Mouse (Mus musculus): ENCODE measurements around the gene Cadm4.
"Not testable (repeated sequence)": the region's sequence is repeated elsewhere in the genome, so short reads cannot be mapped to it uniquely, and the experiment has no call there.

Gene Cadm4

DNA sequence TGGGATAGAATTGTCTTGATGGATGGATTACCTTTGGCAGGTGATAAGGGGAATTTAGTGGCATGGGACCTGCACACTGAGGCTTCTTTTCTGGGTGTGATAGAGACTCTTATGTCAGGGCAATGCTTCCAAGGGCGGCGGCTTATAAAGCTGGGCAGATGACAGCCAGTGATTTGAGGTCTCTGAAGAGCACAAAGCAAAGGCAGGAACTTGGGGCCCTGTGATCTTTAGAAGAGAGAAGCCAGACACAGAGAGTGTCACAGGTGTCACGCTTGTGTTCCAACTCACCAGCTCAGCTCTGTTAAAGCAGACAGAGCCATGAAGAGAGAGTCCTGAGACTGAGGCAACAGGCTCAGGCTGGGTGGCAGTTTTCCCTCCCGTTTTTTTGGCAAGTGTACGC, 13.9 kb upstream of the Cadm4 start:
- no peak for DNase-seq (ENCODE audit: low spot score in 2 of 2)

DNA sequence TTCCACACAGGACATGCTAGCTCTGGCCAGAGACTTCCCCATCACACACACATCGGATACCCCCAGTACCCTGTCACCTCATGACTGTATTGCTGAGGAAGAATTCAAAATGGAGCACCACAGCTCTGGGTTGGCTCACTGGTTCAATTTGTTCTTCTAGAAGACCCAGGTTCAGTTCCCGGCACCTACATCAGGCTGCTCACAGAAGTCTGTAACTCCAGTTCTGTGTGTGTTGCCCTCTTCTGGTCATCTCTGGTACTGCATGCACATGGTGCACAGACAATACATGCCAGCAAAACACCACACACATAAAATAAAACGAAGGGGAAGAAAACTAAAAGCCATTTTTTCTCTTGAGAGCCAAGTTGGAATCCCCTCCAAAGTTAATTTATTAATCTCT, 12.7 kb upstream of the Cadm4 start:
- peak in 1 of 2 experiments; percentile 66 for DNase-seq (ENCODE audit: low spot score in 2 of 2)

DNA sequence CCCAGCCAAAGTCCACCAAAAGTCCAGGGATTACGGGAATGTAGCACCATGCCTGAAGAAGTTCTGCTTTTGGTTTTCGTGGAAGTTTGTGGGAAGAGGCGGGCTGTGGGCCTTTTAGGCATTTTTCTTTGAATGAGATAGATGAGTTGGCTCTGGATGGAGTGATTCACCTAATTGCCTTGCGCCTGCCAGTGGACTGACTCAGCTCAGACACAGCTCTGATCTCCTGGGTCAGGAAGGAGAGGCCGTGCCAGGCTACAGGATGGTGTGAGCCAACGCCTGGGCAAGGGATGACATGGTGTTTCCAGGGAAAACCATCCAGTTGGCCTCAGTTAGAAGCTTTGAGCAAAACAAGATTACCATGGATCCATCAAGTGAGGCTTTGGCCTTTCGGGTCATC, 11.5 kb upstream of the Cadm4 start:
- DNase-seq (ENCODE audit: low spot score in 2 of 2), result no peak

DNA sequence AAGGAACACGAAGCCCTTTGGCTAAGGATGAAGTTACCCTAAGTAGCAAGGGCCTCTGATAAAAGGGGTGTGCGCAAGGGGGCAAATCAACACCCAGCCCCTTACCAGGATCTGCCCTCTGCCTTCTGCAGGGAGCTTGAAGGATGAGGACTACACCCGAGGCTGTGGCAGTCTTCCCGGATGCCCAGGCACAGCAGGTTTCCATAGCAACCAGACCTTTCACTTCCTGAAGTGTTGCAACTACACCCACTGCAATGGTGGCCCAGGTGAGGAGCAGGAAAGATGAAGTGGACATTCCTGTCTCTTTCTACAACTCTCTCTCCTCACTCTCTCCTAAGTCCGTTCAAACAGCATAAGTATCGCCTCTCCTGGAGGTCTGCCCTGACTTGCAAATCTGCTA, 9.4 kb upstream of the Cadm4 start:
- no peak for DNase-seq (ENCODE audit: low spot score in 2 of 2)

DNA sequence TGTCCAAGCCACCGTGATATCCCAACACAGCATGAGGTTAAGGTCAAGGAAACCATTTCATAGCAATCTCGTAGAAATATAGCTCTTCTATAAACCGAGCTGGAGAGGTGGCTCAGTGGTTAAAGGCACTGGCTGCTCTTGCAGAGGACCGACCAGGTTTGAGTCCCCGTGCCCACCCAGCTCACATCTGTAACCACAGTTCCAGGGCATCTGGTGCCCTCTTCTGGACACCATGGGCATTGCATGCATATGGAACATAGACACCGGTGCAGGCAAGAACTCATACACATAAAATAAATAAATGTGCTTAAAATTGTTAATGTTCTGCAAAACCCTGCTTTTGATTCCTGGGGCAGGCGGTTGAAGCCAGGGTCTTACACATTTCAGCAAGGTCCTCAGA, 8.9 kb upstream of the Cadm4 start:
- DNase-seq (ENCODE audit: low spot score in 2 of 2), result peak; percentile 32 to 59

DNA sequence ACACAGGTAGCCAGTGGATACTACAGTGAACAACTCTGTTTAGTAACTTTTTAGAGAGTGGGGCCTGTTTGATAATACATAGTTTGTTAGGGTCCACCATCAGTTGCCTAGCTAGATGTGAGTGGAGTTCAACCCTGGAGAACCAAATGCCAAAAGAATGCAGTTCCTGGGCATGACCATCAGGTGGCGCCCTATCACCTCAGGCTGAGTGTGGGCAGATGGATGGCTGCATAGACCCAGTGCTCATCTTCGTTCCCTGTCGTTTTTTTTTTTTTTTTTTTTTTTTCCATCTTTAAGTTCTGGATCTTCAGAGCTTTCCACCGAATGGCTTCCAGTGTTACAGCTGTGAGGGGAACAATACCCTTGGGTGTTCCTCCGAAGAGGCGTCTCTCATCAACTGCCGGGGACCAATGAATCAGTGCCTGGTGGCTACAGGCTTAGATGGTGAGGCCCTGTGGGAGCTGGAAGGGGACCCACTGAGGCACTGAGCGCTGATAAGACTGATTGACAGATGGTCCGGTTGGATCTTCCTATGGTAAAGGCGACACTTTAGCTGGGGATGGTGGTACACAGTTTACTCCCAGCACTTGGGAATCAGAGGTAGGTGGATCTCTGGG, 7.8 kb upstream of the Cadm4 start:
- peak; percentile 43 to 69 for DNase-seq (ENCODE audit: low spot score in 2 of 2)

DNA sequence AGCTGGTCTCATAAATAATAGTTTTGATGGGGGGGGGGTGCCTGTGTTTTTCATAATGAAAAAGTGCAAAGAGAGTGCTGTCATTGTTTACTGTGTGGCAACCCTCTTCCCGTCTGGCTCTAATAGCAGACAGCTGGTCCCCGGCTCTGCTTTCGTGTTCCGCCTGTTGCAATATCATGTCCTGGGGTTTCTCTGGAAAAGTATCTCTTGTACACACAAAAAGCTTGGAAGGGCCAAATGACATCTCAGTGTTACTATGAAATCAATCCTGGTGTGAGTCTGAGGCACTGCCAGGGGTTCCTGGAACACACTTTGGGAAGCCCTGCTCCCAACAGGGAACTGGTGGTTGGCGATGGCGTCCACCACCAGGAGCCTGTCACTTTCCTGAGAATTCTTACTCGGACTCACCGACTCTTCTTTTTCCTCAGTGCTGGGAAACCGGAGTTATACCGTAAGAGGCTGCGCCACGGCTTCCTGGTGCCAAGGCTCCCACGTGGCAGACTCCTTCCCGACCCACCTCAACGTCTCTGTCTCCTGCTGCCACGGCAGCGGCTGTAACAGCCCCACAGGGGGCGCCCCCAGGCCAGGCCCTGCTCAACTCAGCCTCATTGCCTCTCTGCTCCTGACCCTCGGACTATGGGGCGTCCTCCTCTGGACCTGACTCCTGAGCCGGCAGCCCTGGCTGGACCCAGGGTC, 6.9 kb upstream of the Cadm4 start:
- DNase-seq (ENCODE audit: low spot score in 2 of 2), result no peak

DNA sequence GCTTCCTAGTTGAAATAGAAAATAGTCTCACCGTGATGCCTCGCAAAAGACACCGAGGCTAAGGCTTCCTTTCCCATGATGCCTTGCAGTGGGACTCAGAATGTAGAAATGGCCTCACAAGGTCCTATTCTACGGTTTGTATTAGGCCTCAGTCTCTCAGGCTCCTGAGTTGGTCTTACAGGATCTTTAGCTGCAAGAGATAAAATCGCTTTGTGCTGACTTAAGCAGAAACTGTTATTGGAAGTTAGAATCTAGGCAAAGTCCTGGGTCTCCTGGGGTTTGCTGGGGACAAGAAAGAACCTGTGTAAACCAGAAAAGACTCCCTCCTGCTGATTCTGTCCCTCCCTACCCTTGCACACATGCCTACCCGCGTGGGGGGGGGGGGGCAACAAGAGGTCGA, 5.5 kb upstream of the Cadm4 start:
- DNase-seq (ENCODE audit: low spot score in 2 of 2), result no peak

DNA sequence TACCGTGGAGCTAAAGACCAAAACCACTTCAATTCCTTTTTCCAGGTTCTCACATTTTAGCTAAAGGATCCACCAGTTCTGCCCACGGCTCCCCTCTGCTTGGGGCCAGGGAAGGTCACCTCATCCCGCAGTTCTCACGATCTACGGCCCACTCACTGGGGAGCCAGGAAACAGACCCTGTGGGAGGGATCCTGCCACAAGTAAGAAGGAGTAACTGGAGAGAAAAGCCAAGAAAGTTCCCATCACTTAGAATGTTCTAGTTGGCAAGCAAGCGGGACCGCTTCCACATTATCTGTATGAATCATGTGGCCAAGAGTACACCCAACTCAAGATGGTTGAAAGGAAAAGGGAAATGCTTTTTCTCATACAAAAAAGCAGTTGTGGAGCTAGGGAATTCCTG, 5.0 kb upstream of the Cadm4 start:
- no peak for DNase-seq (ENCODE audit: low spot score in 2 of 2)

DNA sequence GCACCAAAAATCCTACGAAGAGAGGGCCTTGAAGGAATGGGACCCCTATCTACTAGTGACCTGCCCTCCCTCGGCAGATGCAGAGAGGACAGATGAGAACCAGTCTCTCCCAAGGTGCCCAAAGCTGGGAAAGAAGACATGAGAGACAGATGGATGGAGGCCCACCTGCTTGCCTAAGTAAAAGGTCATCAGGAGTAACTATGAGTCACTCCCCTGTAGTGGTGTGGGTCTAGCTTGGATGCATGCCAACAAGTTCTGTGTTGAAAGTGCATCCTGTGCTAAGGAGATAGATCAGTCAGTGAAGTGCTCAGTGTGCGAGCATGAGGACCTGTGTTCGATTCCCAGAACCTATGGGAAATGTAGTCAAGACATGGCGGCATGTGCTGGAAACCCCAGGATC, 2.9 kb upstream of the Cadm4 start:
- no peak for DNase-seq (ENCODE audit: low spot score in 2 of 2)

DNA sequence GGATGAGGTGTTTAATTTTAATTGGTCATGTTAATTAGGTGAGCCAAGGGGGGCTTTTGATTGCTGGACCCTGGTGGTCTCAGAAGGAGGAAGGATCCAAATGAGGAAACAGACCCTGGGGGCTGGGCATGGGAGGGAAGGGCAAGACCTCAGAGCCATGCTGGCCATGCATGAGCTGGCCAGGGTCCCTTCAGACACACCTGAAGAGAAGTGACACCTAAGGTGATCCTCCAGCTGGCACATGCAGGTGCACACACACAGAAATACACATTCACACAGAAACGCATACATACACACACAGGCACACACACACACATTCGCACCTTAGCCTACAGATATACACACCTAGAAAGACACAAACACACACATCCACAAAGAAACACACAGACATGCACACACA, 2.1 kb upstream of the Cadm4 start:
- no peak for DNase-seq (ENCODE audit: low spot score in 2 of 2)

DNA sequence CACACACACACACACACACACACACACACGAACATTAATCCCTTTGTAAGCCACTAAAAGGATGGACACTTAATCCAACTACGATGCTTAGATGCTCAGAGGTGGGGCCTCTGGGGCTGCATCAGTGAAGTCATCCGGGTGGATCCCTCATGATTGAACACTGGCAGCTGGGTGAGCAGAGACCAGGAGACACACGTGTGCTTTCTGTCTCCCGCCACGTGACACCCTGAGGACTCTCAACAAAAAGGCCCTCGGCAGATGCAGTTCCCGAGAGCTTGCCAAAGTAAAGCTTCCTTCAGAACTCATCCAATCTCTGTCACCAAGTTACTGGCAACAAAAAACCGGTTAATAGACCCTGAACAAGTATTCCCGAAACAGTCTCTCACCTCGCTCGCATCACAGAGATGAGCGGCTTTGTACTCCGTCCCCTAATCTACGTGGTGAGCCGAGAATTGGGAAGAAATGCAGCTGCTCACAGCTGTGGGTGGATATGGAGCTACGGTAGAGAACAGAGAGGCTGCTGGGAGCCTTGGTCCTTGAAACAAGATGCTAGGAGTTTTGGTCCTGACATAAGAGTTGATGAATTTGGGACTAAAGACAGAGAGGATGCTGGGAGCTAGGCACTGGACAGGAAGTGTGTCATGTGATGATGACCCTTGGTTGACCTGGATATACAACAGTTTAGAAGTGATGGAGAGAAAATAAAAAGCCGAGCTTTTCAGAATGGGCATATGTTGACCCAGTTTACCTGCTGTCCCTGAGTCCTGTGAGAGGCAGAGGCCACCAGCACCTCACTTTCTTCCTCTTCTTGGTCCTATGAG, 1.5 kb upstream of the Cadm4 start:
- DNase-seq (ENCODE audit: low spot score in 2 of 2), result no peak

DNA sequence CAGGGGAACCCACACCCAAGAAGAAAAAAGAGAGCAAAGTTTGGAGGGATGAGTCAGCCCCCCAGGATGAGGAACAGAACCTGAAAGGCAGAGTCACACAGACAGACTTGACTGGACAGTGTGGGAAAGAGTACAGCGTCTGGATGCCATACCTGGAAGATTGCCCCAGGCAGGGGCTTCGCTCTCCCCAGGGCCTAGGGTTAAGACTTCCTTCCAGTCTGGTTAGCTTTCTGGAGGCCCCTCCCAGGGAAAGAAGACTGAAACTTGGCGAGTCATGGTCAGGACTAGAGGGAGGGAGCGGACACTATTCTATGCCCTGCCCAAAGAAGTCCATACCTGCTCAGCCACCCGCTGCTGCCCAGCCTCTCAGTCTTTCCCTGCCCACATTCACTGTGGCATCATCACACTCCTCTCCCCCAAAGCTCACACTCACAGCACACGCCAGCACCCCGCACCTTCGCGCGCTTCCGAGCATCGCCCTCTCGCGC, 793 bp upstream of the Cadm4 start:
- no peak for DNase-seq (ENCODE audit: low spot score in 2 of 2)

DNA sequence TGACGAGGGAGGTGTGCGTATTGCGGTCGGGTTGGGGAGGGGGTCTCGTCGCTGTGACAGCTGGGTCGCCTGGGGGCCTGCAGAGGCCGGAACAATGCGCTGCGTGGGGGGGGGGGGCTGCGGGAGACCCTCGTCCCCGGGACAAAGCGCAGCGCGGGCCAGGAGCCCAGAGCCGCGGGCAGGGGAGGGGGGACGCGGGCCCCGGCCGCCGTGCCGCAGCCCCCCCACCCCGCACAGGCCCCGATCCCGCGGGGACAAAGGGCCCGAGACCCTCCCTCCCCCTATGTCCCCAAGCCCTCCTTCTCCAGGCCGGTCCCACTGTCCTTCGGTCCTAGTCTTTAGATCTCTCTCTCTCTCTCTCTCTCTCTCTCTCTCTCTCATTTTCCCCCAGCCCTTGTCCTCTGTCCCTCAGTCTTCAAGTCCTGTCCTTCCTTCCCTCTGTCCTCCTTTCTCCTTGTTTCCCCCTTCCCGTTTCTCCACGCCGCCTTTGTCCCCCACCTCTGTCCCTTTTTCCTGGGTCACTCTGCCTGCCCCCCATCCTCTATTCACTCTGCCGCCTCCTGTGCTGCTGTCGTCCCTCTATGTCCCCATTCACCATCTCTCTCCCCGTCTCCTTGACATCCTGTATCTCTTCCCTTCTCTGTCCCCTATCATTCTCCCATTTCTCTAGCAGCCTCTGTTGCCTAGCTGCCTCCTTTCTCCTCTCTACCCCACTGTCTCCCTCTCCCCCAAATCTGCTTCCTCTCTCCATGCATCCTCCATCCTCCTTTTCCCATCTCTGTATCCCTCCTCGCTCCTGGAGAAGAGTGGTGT, 591 bp downstream of the Cadm4 start:
- DNase-seq (ENCODE audit: low spot score in 2 of 2), result no peak

DNA sequence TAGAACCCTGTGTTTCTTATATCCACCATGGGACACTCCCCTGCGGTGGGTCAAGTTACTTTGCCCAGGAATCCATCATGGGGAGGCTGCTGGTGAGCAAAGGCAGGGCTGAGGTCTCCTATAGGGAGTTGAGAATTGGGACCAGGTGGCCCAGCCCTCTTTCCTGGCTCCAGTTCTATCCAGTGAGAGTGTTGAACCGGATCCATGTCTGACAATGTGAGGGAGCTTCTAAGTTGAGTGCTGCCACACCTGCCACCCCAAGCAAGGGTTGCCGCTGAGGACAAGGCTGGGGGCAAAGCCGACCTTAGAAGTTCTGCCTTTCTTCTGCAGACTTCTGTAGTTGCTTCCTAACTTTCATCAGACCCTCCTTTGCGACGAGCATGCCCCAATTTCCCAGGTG, 1.5 kb downstream of the Cadm4 start:
- DNase-seq (ENCODE audit: low spot score in 2 of 2), result not testable (repeated sequence)

DNA sequence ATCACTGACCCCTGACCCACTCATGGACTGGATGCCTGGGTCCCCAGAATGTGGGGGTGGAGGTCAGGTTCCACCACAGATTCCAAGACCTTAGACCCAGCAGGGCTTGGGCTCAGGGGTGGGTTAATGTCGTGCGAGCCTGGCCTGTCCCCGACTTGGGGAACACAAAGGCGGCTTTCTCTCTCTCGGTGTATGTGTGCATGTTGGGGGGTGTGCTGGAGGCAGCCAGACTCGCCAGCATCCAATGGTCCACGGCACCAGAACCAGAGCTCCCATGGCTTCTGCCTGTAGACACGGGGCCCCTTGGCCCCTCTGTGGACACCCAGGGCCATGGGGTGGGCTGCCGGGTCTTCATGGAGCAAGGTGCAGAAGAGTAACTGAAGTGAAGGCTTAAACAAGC, 3.7 kb downstream of the Cadm4 start:
- no peak for DNase-seq (ENCODE audit: low spot score in 2 of 2)

DNA sequence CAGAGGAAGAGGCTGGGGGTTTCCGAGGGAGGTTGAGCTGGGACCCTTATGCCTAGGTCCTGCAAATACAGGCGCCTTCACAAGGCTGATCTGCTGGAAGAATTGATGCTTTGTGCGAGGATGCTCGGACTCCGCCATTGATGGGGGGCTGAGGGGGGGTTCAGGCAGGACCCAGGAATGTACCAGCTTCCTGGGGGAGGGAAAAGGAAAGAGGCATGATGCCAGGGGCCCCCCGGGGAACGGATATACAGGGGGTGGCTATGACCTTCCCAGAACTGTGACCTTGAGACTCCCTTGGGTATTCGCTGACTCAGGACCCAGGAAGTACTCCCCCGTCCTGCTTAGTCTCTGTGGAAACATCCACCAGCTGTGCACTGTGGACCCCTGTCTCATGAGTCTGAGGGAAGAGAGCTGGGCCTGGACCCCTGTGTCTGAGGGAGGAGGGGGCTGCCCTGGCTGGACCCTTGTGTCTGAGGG, 4.9 kb downstream of the Cadm4 start:
- DNase-seq (ENCODE audit: low spot score in 2 of 2), result no peak

DNA sequence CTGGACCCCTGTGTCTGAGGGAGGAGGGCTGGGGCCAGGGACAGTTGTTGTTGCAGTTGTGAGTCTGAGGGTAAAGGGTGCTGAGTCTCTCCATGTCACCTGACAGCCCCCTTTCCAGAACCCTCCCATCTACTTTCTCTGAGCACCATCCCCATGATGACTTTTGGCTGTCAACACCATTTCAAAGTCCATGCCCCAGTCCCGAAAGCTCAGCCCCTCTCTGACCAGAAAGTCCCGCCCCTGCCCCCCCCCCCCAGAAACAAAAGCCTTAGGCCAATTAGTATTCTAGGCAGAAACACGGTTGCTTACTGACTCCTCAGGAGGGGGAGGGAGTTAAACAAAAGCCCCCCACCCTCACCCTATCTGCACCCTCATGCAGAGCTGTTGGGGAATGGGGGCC, 5.6 kb downstream of the Cadm4 start:
- no peak for DNase-seq (ENCODE audit: low spot score in 2 of 2)

DNA sequence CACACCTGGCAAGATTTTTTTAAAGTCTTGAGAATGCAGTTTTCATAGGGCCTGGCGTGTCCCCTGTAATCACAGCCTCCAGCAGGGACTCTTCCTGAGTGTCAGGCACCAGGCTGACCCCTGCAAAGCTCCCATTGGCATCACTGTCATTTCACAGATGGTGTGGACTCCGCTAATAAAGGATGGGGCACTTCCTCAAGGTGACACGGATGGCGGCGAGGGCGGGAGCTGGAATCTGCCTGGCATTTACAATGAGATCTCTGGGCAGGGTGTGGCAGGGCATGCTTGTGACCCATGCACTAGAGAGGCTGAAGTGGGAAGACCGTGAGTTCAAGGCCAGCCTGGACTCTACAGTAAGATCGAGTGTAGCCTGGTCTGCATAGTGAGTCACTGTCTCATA, 6.5 kb downstream of the Cadm4 start:
- no peak for DNase-seq (ENCODE audit: low spot score in 2 of 2)

DNA sequence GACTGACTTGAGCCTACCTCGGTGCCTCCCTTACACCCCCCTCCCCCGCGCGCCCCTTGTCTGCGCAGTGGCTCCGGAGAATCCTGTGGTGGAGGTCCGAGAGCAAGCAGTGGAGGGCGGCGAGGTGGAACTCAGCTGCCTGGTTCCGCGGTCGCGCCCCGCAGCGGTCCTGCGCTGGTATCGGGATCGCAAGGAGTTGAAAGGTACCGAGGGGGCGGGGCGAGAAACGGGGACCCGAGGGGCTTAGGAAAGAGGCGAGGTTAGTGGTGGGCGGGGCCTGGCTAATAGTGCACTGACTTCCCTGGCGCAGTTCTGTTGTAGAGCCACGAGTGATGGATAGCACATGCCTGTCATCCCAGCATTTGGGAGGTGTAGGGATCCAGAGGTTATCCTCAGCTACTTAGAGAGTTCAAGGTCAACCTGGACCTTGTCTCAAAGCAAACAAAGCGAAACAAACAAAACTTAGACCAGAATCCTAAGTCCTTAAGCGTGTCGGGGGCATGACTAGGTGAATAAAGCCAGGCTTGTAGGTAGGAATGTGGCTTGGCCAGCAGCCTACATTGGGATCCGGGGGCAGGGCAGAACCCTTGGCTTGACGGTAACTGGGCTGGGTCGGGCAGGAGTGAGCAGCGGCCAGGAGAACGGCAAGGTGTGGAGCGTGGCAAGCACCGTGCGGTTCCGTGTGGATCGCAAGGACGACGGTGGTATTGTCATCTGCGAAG, 18.2 kb downstream of the Cadm4 start:
- no peak for DNase-seq (ENCODE audit: low spot score in 2 of 2)

DNA sequence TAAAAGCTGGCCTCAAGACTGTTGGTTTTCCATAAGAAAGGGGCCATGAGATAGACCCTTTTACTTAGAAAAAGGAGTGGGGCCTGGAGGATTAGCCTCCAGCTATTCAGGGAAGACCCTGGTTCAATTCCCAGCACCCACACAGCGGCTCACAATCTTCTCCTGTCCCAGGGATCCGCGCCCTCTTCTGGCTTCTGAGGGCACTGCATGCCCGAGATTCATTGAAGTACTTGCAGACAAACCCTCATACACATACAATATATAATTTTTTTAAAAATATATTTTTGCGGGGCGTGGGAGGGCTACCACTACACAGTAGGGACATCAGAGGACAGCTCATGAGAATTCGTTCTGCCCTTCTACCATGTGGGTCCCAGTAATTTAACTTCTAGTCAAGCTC, 19.1 kb downstream of the Cadm4 start:
- peak in 1 of 2 experiments; percentile 46 for DNase-seq (ENCODE audit: low spot score in 2 of 2)
